Mouse (Mus musculus) liver, embryonic 15.5 days (tissue): ENCODE results near the gene Atg16l1. TPM values are rescaled to one million over a fixed set of nuclear protein-coding genes. Genes with fewer than 3 reads are reported as not detected.
A peak's percentile ranks its signal among the peaks of the same experiment; 100 is the strongest.

Experiments used
- ATAC-seq: fragments of 200-750 bp; cut with Nextera tagmentation; 2 replicates; pipeline ENCODE4 v1.8.0; 2017; ENCODE audit warnings: moderate number of reproducible peaks, mild to moderate bottlenecking, moderate library complexity; ENCODE audit not compliant: insufficient read depth
- H3K27ac ChIP-seq: fragments of 300-500 bp; sonication (generic); replicated peaks from 2 replicates; pipeline ENCODE4 v1.5.1; 2015; ENCODE audit warnings: mild to moderate bottlenecking, inconsistent platforms
- H3K27me3 ChIP-seq: fragments of 300-500 bp; sonication (generic); 2 replicates; pipeline ENCODE4 v1.6.1; 2015; ENCODE audit warnings: mild to moderate bottlenecking, inconsistent platforms
- H3K36me3 ChIP-seq: fragments of 300-500 bp; sonication (generic); replicated peaks from 2 replicates; pipeline ENCODE4 v1.6.1; 2015; ENCODE audit warnings: moderate library complexity, mild to moderate bottlenecking, inconsistent platforms
- H3K4me1 ChIP-seq: fragments of 300-500 bp; sonication (generic); replicated peaks from 2 replicates; pipeline ENCODE4 v1.6.1; 2015; ENCODE audit warnings: inconsistent platforms
- H3K4me2 ChIP-seq: fragments of 300-500 bp; sonication (generic); 2 replicates; pipeline ENCODE4 v1.6.1; 2015; ENCODE audit warnings: moderate library complexity, mild to moderate bottlenecking, inconsistent platforms
- H3K4me3 ChIP-seq: fragments of 300-500 bp; sonication (generic); replicated peaks from 2 replicates; pipeline ENCODE4 v1.5.1; 2015; ENCODE audit warnings: mild to moderate bottlenecking, inconsistent platforms
- H3K9ac ChIP-seq: fragments of 300-500 bp; sonication (generic); 2 replicates; pipeline ENCODE4 v1.6.1; 2015; ENCODE audit warnings: moderate library complexity, mild to moderate bottlenecking, inconsistent platforms
- H3K9me3 ChIP-seq: fragments of 300-500 bp; sonication (generic); replicated peaks from 2 replicates; pipeline ENCODE4 v1.6.1; 2016; ENCODE audit warnings: inconsistent platforms
- WGBS: fragments of 180-500 bp; shearing (Covaris S2); methylation state at CpG from one replicate; pipeline ENCODE4 v1.1.7; 2015; ENCODE audit warnings: mixed read lengths; ENCODE audit not compliant: insufficient replicate concordance; 5-methylcytosine and 5-hydroxymethylcytosine counted together
- polyA plus RNA-seq: library from polyadenylated mRNA; unstranded; fragments of >200 nt; fragmentation: Nextera tagmentation; extraction: Ambion mirVana; gene quantifications from 2 replicates; pipeline ENCODE4 v1.2.1, GENCODE M21; 2015

The Atg16l1 gene
- polyA plus RNA-seq, 1 experiment from 2014 or later: 15.0 TPM

GRCm38 (mm10) chr1:87828926-87829580, 73.4 kb downstream of the Atg16l1 start:
- Histone ChIP-seq H3K36me3 (no peaks in the 10 kb centered on the region), H3K9me3 (no peaks in the 10 kb centered on the region), H3K27ac (0 out of 2 replicates have a peak overlapping the region, but pooled peaks have one; percentile 53), H3K4me1 (peaks cover 14% of the 10 kb centered on the region), H3K4me2 (no peak overlapping the region), H3K4me3 (no peak overlapping the region), H3K27me3 (no peaks in the 10 kb centered on the region), H3K9ac (no peak overlapping the region)
- ATAC-seq: no peak
- WGBS: 28% methylated on average over 7 of the region's 7 CpGs

- 31% methylated on average over 6 of the region's 6 CpGs for WGBS
- H3K27me3 ChIP-seq: no peaks in the 10 kb centered on the region
- peak; percentile 42; the same call in 1 of the 2 replicates for ATAC-seq
Measured at GRCm38 (mm10) chr1:87829621-87830211, 74.0 kb downstream of the Atg16l1 start.

GRCm38 (mm10) chr1:87836453-87836852, 80.8 kb downstream of the Atg16l1 start:
- Histone ChIP-seq H3K4me1 (no peaks in the 10 kb centered on the region), H3K4me3 (no peak overlapping the region), H3K9me3 (no peaks in the 10 kb centered on the region), H3K9ac (no peak overlapping the region), H3K4me2 (no peak overlapping the region), H3K27me3 (no peaks in the 10 kb centered on the region), H3K36me3 (no peaks in the 10 kb centered on the region), H3K27ac (no peak overlapping the region)
- ATAC-seq: no peak
- WGBS: 58% methylated on average over 1 of the region's 1 CpGs

More at GRCm38 (mm10) chr1:87829621-87830211, 74.0 kb downstream of the Atg16l1 start:
- 0 out of 2 replicates have a peak overlapping the region, but pooled peaks have one; percentile 53 for H3K27ac ChIP-seq
- no peak overlapping the region for H3K9ac ChIP-seq
- no peak overlapping the region for H3K4me3 ChIP-seq
- H3K36me3 ChIP-seq: no peaks in the 10 kb centered on the region
- H3K4me1 ChIP-seq: peaks cover 14% of the 10 kb centered on the region
- H3K4me2 ChIP-seq: no peak overlapping the region
- no peaks in the 10 kb centered on the region for H3K9me3 ChIP-seq

- no peak for ATAC-seq
- Histone ChIP-seq H3K4me2 (no peak overlapping the region), H3K27me3 (no peaks in the 10 kb centered on the region), H3K4me3 (no peak overlapping the region), H3K36me3 (no peaks in the 10 kb centered on the region), H3K27ac (no peak overlapping the region), H3K9ac (no peak overlapping the region), H3K4me1 (no peaks in the 10 kb centered on the region), H3K9me3 (no peaks in the 10 kb centered on the region)
- 60% methylated on average over 5 of the region's 5 CpGs for WGBS
Measured at GRCm38 (mm10) chr1:87837018-87837417, 81.3 kb downstream of the Atg16l1 start.

- no peaks in the 10 kb centered on the region for H3K9me3 ChIP-seq
- no peak overlapping the region for H3K27ac ChIP-seq
- WGBS: 67% methylated on average over 11 of the region's 11 CpGs
- H3K4me2 ChIP-seq: no peak overlapping the region
- no peak overlapping the region for H3K4me3 ChIP-seq
- no peaks in the 10 kb centered on the region for H3K36me3 ChIP-seq
- no peak for ATAC-seq
- no peaks in the 10 kb centered on the region for H3K27me3 ChIP-seq
- H3K9ac ChIP-seq: no peak overlapping the region
- H3K4me1 ChIP-seq: no peaks in the 10 kb centered on the region
Measured at GRCm38 (mm10) chr1:87840411-87841208, 84.9 kb downstream of the Atg16l1 start.

Other genes starting within 250 kb of the Atg16l1 start
- 0.59 and 1.2 TPM in 2 replicates for gene Neu2, start 246.0 kb upstream of the Atg16l1 start, polyA plus RNA-seq
- gene Ngef, start 182.0 kb upstream of the Atg16l1 start, polyA plus RNA-seq: 6.6 and 9.1 TPM in 2 replicates
- 10.9 and 13.4 TPM in 2 replicates for gene Inpp5d, start 135.6 kb upstream of the Atg16l1 start, polyA plus RNA-seq
- gene Sag, start 47.8 kb downstream of the Atg16l1 start, polyA plus RNA-seq: 0.44 and 0.66 TPM in 2 replicates
- 9.8 and 10.5 TPM in 2 replicates for gene Dgkd, start 97.4 kb downstream of the Atg16l1 start, polyA plus RNA-seq